Mouse (Mus musculus) E14TG2a.4 (cell line): Measurements from ENCODE around the gene Asb11.

Experiments
- H3K27me3 ChIP-seq: 2 replicates; pipeline ENCODE4 v1.6.1; 2014; ENCODE audit warnings: low read length, control low read depth; ENCODE audit not compliant: insufficient read depth
- H3K36me3 ChIP-seq: 2 replicates; pipeline ENCODE4 v1.6.1; 2014; ENCODE audit warnings: low read length, control low read depth; ENCODE audit not compliant: insufficient read depth
- H3K4me1 ChIP-seq: replicated peaks from 2 replicates; pipeline ENCODE4 v1.6.1; 2014; ENCODE audit warnings: low read depth, low read length, control low read depth
- H3K4me3 ChIP-seq: replicated peaks from 2 replicates; pipeline ENCODE4 v1.5.1; 2014; ENCODE audit warnings: mild to moderate bottlenecking, low read length
- H3K9me3 ChIP-seq: 2 replicates; pipeline ENCODE4 v1.6.1; 2014; ENCODE audit warnings: low read length, control low read depth
- CTCF ChIP-seq: conservative IDR thresholded peaks from 2 replicates; pipeline ENCODE4 v1.5.1; 2014; ENCODE audit warnings: low read length
- NANOG ChIP-seq: IDR thresholded peaks from 2 replicates; pipeline ENCODE4 v1.6.1; 2014; ENCODE audit warnings: borderline replicate concordance, low read length, mixed read lengths
- POU5F1 ChIP-seq: IDR thresholded peaks from 2 replicates; pipeline ENCODE4 v1.6.1; 2014; ENCODE audit warnings: low read length, borderline replicate concordance

Asb11 gene

GRCm38 (mm10) chrX:164431541-164431940 lies 5.3 kb upstream of the Asb11 start:
- Histone ChIP-seq H3K9me3 (no peaks in the 10 kb centered on the region), H3K27me3 (no peaks in the 10 kb centered on the region), H3K4me3 (no peak overlapping the region), H3K36me3 (peaks cover 63% of the 10 kb centered on the region), H3K4me1 (no peaks in the 10 kb centered on the region)
- TF ChIP-seq CTCF: no peak
- no peak for TF ChIP-seq POU5F1
- no peak for TF ChIP-seq NANOG

DNA sequence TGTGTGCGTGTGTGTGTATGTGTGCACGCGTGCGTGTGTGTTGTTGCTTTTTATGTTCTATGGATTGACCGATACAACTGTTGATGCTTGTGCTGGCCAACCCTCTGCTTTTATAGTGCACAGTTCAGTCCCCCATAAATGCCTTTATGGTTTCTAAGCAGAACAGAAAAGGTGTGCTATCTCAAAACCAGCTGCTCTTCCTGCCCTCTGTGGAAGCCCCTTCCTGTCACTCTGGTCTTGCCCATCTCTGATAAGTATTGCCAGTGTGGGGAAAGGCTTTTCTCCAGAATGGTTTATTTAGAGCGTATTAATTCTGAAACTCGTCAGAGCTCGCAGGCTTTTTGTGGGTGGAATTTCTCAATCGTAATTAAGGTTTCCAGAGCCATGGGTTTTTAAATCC lies 4.1 kb upstream of the Asb11 start:
- no peak for TF ChIP-seq POU5F1
- TF ChIP-seq CTCF: no peak
- no peak for TF ChIP-seq NANOG
- Histone ChIP-seq H3K36me3 (peaks cover 56% of the 10 kb centered on the region), H3K9me3 (no peaks in the 10 kb centered on the region), H3K27me3 (no peaks in the 10 kb centered on the region), H3K4me1 (no peaks in the 10 kb centered on the region), H3K4me3 (no peak overlapping the region)

GRCm38 (mm10) chrX:164439462-164439861 lies 2.7 kb downstream of the Asb11 start:
- H3K4me3 ChIP-seq: no peak overlapping the region
- H3K9me3 ChIP-seq: no peaks in the 10 kb centered on the region
- H3K4me1 ChIP-seq: no peaks in the 10 kb centered on the region
- no peaks in the 10 kb centered on the region for H3K36me3 ChIP-seq
- TF ChIP-seq POU5F1 (no peak), NANOG (no peak), CTCF (no peak)
- no peaks in the 10 kb centered on the region for H3K27me3 ChIP-seq

DNA sequence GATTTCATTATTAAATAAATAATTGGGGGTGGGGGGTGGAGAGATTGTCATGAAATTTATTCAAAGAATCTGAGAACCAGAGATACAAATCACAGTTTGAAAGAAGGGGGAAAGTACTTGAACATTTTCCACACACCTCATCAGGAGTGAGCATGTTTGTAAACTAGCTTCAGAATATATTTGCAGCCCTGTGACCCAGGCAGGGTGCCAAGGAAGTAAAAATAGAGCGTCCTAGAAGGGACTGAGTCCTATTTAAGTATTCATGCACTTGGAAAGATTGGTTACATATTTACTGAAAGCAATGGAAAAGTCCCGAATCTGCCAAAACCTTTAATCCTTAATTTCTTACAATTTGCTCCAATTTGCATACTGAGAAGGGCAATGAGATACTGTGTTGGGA lies 3.3 kb downstream of the Asb11 start:
- TF ChIP-seq CTCF (no peak), POU5F1 (no peak), NANOG (no peak)
- Histone ChIP-seq H3K36me3 (no peaks in the 10 kb centered on the region), H3K4me3 (no peak overlapping the region), H3K27me3 (no peaks in the 10 kb centered on the region), H3K4me1 (no peaks in the 10 kb centered on the region), H3K9me3 (no peaks in the 10 kb centered on the region)

DNA sequence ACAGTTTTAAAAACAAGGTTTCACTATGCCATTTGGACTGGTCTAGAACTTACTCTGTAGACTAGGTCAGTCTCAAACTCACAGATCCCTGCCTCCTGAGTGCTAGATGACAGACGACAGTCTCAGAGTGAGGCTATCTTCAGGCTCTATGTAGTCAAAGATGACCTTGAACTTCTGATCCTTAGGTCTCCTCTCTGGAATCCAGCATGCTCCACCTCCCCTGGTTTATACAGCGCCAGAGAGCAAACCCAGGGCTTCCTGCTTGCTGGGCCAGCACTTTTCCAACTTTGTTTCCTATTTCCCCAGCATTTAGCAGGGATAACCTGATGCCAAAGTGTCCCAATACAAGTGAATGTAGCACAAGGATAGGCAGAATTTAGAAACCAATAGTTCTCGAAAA lies 3.9 kb downstream of the Asb11 start:
- Histone ChIP-seq H3K36me3 (no peaks in the 10 kb centered on the region), H3K4me3 (no peak overlapping the region), H3K9me3 (no peaks in the 10 kb centered on the region), H3K27me3 (no peaks in the 10 kb centered on the region), H3K4me1 (no peaks in the 10 kb centered on the region)
- TF ChIP-seq CTCF: no peak

- H3K9me3 ChIP-seq: no peaks in the 10 kb centered on the region
- H3K4me3 ChIP-seq: no peak overlapping the region
- no peak for TF ChIP-seq NANOG
- no peak for TF ChIP-seq POU5F1
- no peak for TF ChIP-seq CTCF
- H3K27me3 ChIP-seq: no peaks in the 10 kb centered on the region
- H3K36me3 ChIP-seq: no peaks in the 10 kb centered on the region
- no peaks in the 10 kb centered on the region for H3K4me1 ChIP-seq
Measured at GRCm38 (mm10) chrX:164441306-164441705, 4.5 kb downstream of the Asb11 start.

- TF ChIP-seq CTCF (no peak), NANOG (no peak), POU5F1 (no peak)
- H3K4me1 ChIP-seq: no peaks in the 10 kb centered on the region
- H3K27me3 ChIP-seq: no peaks in the 10 kb centered on the region
- no peak overlapping the region for H3K4me3 ChIP-seq
- H3K9me3 ChIP-seq: no peaks in the 10 kb centered on the region
- H3K36me3 ChIP-seq: no peaks in the 10 kb centered on the region
Measured at GRCm38 (mm10) chrX:164445601-164446000, 8.8 kb downstream of the Asb11 start.

DNA sequence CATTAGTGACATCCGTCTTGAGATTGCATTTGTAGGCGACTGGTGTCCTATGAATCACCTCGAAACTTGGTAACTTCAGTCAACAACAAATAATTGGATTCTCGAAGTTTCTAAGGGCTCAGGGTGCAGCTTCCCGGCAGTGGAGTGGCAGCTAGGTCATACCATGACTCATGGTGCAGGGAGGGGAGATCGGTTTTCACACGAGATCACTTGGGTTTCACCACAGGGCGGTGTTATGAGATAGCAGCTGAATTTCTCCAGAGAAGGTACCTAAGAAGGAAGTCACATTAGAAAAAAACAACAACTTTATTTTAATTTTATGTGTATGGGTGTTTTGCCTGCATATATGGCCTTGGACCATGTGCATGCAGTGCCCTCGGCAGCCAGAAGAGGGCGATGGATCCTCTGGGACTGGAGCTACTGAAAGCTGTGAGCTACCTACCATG lies 9.3 kb downstream of the Asb11 start:
- H3K9me3 ChIP-seq: no peaks in the 10 kb centered on the region
- TF ChIP-seq NANOG (no peak), POU5F1 (no peak), CTCF (peak; percentile 60)

DNA sequence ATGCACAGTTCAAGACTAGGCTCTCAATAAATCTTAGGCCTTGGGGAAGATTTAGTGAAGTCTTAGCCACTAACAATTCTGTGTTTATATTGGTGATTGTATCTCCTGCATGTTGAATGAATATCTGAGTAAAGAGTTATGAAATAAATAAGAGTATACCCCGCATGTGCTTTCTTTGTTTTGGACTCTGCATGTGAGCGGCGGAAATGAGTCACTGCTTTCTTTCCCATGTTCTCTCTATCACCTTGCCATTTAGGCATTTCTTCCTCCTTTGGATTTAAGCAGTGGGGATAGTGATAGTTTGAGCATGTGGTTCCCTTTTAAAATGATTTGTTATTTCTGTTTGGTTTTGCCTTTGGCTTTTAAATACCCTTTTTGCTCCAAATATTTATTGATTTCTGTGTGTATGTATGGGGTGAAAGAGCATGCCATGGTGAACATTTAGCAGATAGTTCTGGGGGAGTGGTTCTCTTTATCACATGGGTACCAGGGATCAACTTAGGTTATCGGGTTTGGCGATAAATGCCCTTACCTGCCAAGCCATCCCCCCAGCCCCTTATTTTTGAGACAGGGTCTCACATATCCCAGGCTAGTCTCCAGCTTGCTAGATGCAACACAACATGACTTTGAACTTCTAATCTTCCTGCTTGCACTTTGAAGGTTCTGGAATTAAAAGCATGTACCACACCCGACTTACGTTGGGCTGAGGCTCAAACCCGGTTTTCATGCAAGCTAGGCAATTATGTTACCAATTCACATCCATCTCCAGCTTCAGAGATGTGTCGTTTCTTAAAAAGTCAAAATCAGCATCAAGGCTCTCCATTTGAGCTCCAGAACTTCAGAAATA lies 10.3 kb downstream of the Asb11 start:
- Histone ChIP-seq H3K4me1 (no peaks in the 10 kb centered on the region), H3K36me3 (no peaks in the 10 kb centered on the region), H3K9me3 (no peaks in the 10 kb centered on the region), H3K27me3 (no peaks in the 10 kb centered on the region), H3K4me3 (no peak overlapping the region)
- TF ChIP-seq POU5F1 (no peak), CTCF (no peak), NANOG (no peak)

More for the DNA sequence above, 9.3 kb downstream of the Asb11 start:
- no peaks in the 10 kb centered on the region for H3K27me3 ChIP-seq
- H3K36me3 ChIP-seq: no peaks in the 10 kb centered on the region
- no peak overlapping the region for H3K4me3 ChIP-seq
- no peaks in the 10 kb centered on the region for H3K4me1 ChIP-seq
